Mouse (Mus musculus): ENCODE data around the gene Pdpr. TPM values are rescaled to one million over a fixed set of nuclear protein-coding genes. Genes with fewer than 3 reads are reported as not detected.
A peak's percentile ranks its signal among the peaks of the same experiment; 100 is the strongest.

Pdpr gene
- polyA plus RNA-seq, 1 experiment, result 8.6 TPM

- H3K79me2 ChIP-seq (ENCODE audit: control insufficient read depth, insufficient read depth), result peaks cover 11% of the 10 kb centered on the region
- H3ac ChIP-seq (ENCODE audit: control insufficient read depth, insufficient read length), result no peak overlapping the region
- H3K4me2 ChIP-seq (ENCODE audit: low read depth), result no peak overlapping the region
- no peaks in the 10 kb centered on the region for H3K27me3 ChIP-seq (ENCODE audit: control insufficient read depth, insufficient read depth, insufficient read length)
- H3K4me3 ChIP-seq, result no peak overlapping the region
- peak; percentile 11 for TF ChIP-seq POLR2A (IDR thresholded peaks at IDR 0.05; ENCODE audit: insufficient read length, low read depth)
- TF ChIP-seq MYOD1 (IDR thresholded peaks at IDR 0.05; ENCODE audit: control insufficient read depth in 1 of 3, insufficient read length in 2 of 3, low read depth in 2 of 3), result no peak
- no peak for TF ChIP-seq MAX (IDR thresholded peaks at IDR 0.05; ENCODE audit: low read depth)
- peaks cover 48% of the 10 kb centered on the region for H3K36me3 ChIP-seq (ENCODE audit: control insufficient read depth, insufficient read depth)
Measured at GRCm38 (mm10) chr8:111055031-111055634, 39.3 kb upstream of the Pdpr start.

- Histone ChIP-seq H3K4me2 (ENCODE audit: low read depth) (no peak overlapping the region), H3ac (ENCODE audit: control insufficient read depth, insufficient read length) (peak overlapping the region; percentile 88), H3K79me2 (ENCODE audit: control insufficient read depth, insufficient read depth) (peaks cover 11% of the 10 kb centered on the region), H3K27me3 (ENCODE audit: control insufficient read depth, insufficient read depth, insufficient read length) (no peaks in the 10 kb centered on the region), H3K4me3 (peak overlapping the region; percentile 27), H3K36me3 (ENCODE audit: control insufficient read depth, insufficient read depth) (peaks cover 42% of the 10 kb centered on the region)
- TF ChIP-seq TCF12 (IDR thresholded peaks at IDR 0.05; ENCODE audit: insufficient read depth, poor library complexity, severe bottlenecking) (no peak), TCF3 (IDR thresholded peaks at IDR 0.05; ENCODE audit: insufficient read length, low read depth) (no peak), REST (IDR thresholded peaks at IDR 0.05; ENCODE audit: insufficient read depth, insufficient read length) (no peak), POLR2A (IDR thresholded peaks at IDR 0.05; ENCODE audit: insufficient read length, low read depth) (no peak), MYOG (IDR thresholded peaks at IDR 0.05; ENCODE audit: control insufficient read depth in 1 of 3, insufficient read depth in 1 of 3, insufficient read length in 2 of 3, low read depth in 2 of 3) (no peak)
Measured at GRCm38 (mm10) chr8:111055661-111056060, 38.8 kb upstream of the Pdpr start.

DNA sequence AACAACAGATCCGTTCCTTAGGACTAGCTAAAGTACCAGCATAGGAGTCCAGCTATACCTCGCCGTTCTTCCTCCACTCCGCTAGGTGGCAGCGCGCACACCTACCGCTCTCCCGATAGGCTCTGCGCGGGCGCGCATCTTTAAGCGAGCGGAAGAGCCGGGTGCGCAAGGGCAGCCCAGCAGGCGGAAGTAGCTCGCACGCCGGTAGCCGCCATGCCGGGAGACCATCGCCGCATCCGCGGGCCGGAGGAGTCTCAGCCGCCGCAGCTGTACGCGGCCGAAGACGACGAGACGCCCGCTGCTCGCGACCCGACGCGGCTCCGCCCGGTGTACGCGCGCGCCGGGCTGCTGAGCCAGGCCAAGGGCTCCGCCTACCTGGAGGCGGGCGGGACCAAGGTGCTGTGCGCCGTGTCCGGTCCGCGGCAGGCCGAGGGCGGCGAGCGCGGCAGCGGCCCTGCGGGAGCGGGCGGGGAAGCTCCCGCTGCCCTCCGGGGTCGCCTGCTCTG, 38.2 kb upstream of the Pdpr start, which contains the start of gene Exosc6:
Gene Exosc6, plus strand, starts transcription at position 182 of the 506 bp plus-strand sequence.
- Histone ChIP-seq H3K4me3 (peak within 1 kb of the TSS; percentile 27), H3K27me3 (ENCODE audit: control insufficient read depth, insufficient read depth, insufficient read length) (no peaks in the 10 kb centered on the region), H3ac (ENCODE audit: control insufficient read depth, insufficient read length) (peak within 1 kb of the TSS; percentile 88), H3K36me3 (ENCODE audit: control insufficient read depth, insufficient read depth) (peaks cover 37% of the 10 kb centered on the region), H3K79me2 (ENCODE audit: control insufficient read depth, insufficient read depth) (peaks cover 11% of the 10 kb centered on the region), H3K4me2 (ENCODE audit: low read depth) (peak within 1 kb of the TSS; percentile 89)
- TF ChIP-seq TCF3 (IDR thresholded peaks at IDR 0.05; ENCODE audit: insufficient read length, low read depth) (peak; percentile 5), CEBPB (IDR thresholded peaks at IDR 0.05; ENCODE audit: insufficient read depth, poor library complexity, severe bottlenecking) (no peak), USF1 (IDR thresholded peaks at IDR 0.05; ENCODE audit: low read depth) (no peak), SRF (IDR thresholded peaks at IDR 0.05; ENCODE audit: control insufficient read depth, insufficient read length, low read depth) (peak; percentile 49), E2F4 (IDR thresholded peaks at IDR 0.05; ENCODE audit: insufficient read depth) (peak; percentile 98), POLR2AphosphoS2 (IDR thresholded peaks at IDR 0.05; ENCODE audit: insufficient read length, low read depth) (peak; percentile 99), MYOG (IDR thresholded peaks at IDR 0.05; ENCODE audit: control insufficient read depth in 1 of 3, insufficient read depth in 1 of 3, insufficient read length in 2 of 3, low read depth in 2 of 3) (peak in 1 of 3 experiments; percentile 16), REST (IDR thresholded peaks at IDR 0.05; ENCODE audit: insufficient read depth, insufficient read length) (no peak), POLR2A (IDR thresholded peaks at IDR 0.05; ENCODE audit: insufficient read length, low read depth) (peak; percentile 80)

DNA sequence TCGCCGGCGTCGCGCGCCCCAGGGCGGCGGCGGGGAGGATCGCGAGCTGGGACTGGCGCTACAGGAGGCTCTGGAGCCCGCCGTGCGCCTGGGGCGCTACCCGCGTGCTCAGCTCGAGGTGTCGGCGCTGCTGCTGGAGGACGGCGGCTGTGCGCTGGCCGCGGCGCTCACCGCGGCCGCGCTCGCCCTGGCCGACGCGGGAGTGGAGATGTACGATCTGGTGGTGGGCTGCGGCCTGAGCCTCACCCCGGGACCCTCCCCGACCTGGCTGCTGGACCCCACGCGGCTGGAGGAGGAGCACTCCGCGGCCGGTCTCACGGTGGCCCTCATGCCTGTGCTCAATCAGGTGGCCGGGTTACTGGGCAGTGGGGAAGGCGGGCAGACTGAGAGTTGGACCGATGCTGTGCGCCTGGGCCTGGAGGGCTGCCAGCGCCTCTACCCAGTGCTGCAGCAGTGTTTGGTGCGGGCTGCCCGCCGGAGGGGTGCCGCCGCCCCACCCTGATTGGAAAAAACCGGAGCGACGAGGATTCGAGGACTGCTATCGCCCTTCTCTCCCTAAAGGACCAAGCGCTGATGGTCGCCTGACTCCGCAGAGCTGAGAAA, 37.6 kb upstream of the Pdpr start:
- peaks cover 11% of the 10 kb centered on the region for H3K79me2 ChIP-seq (ENCODE audit: control insufficient read depth, insufficient read depth)
- H3K27me3 ChIP-seq (ENCODE audit: control insufficient read depth, insufficient read depth, insufficient read length), result no peaks in the 10 kb centered on the region
- peak overlapping the region; percentile 27 for H3K4me3 ChIP-seq
- H3K4me2 ChIP-seq (ENCODE audit: low read depth), result peak overlapping the region; percentile 89
- no peak for TF ChIP-seq TCF3 (IDR thresholded peaks at IDR 0.05; ENCODE audit: insufficient read length, low read depth)
- TF ChIP-seq MYOD1 (IDR thresholded peaks at IDR 0.05; ENCODE audit: control insufficient read depth in 1 of 3, insufficient read length in 2 of 3, low read depth in 2 of 3), result peak in 1 of 3 experiments; percentile 11
- no peak for TF ChIP-seq POLR2AphosphoS2 (IDR thresholded peaks at IDR 0.05; ENCODE audit: insufficient read length, low read depth)
- TF ChIP-seq POLR2A (IDR thresholded peaks at IDR 0.05; ENCODE audit: insufficient read length, low read depth), result peak; percentile 38
- H3K36me3 ChIP-seq (ENCODE audit: control insufficient read depth, insufficient read depth), result peaks cover 31% of the 10 kb centered on the region
- peak overlapping the region; percentile 88 for H3ac ChIP-seq (ENCODE audit: control insufficient read depth, insufficient read length)

- Histone ChIP-seq H3K79me2 (ENCODE audit: control insufficient read depth, insufficient read depth) (peaks cover 11% of the 10 kb centered on the region), H3K4me2 (ENCODE audit: low read depth) (peak overlapping the region; percentile 12), H3K27me3 (ENCODE audit: control insufficient read depth, insufficient read depth, insufficient read length) (no peaks in the 10 kb centered on the region), H3ac (ENCODE audit: control insufficient read depth, insufficient read length) (no peak overlapping the region), H3K4me3 (no peak overlapping the region), H3K36me3 (ENCODE audit: control insufficient read depth, insufficient read depth) (peaks cover 10% of the 10 kb centered on the region)
- TF ChIP-seq E2F4 (IDR thresholded peaks at IDR 0.05; ENCODE audit: insufficient read depth), result no peak
- TF ChIP-seq SRF (IDR thresholded peaks at IDR 0.05; ENCODE audit: control insufficient read depth, insufficient read length, low read depth), result no peak
- no peak for TF ChIP-seq MYOD1 (IDR thresholded peaks at IDR 0.05; ENCODE audit: control insufficient read depth in 1 of 3, insufficient read length in 2 of 3, low read depth in 2 of 3)
- no peak for TF ChIP-seq TCF3 (IDR thresholded peaks at IDR 0.05; ENCODE audit: insufficient read length, low read depth)
- TF ChIP-seq MAX (IDR thresholded peaks at IDR 0.05; ENCODE audit: low read depth), result no peak
- no peak for TF ChIP-seq USF1 (IDR thresholded peaks at IDR 0.05; ENCODE audit: low read depth)
- TF ChIP-seq POLR2AphosphoS2 (IDR thresholded peaks at IDR 0.05; ENCODE audit: insufficient read length, low read depth), result peak; percentile 24
Measured at GRCm38 (mm10) chr8:111058946-111059572, 35.4 kb upstream of the Pdpr start.
